Mouse (Mus musculus) frontal cortex, postnatal 10 days (tissue): ENCODE results near the gene 7530416G11Rik.

Experiments used
- DNase-seq, 2 experiments: peaks; one replicate each; pipeline ENCODE4 v3.0.0; 2022; ENCODE audit warnings: low spot score in 2 of 2, mixed read lengths in 1 of 2

7530416G11Rik gene

DNA sequence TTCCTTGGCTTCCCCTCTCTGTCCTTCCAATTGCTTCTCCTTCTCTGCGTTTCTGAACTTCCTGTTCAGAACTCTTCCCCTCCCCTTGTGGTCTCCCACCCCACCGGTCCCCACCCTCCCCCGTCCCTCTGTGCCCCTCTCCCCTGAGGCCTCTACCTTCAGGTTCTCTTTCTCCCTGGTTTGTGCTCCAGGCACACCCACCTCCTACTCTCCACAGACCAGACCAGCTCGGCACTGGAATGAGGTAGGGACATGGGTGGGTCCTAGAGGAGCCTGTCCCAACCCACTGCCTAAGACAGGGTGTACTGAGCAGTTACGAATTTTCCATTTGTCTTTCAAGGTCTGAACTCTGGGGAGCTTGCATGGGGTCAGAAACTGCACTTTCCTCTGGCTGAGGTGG lies 23.1 kb downstream of the 7530416G11Rik start:
- DNase-seq, result no peak

DNA sequence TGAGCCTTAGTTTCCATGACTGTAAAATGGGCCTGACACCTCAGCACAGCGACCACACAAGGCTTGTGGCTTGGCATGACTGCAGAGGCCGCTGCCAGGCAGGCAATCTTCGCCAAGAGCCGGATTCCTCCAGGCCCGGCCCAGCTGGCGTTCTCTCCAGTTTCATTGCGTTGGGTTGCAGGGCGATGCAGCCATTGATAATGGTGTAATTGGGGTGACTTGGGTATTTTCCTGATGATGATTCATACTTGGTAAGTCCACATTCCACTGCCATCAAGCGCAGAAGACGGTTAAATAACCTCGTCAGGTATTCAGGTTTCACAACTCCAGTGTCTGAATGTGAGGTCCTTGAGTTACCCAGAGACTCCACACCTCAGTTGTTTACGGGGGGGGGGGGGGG lies 23.7 kb downstream of the 7530416G11Rik start:
- no peak for DNase-seq

DNA sequence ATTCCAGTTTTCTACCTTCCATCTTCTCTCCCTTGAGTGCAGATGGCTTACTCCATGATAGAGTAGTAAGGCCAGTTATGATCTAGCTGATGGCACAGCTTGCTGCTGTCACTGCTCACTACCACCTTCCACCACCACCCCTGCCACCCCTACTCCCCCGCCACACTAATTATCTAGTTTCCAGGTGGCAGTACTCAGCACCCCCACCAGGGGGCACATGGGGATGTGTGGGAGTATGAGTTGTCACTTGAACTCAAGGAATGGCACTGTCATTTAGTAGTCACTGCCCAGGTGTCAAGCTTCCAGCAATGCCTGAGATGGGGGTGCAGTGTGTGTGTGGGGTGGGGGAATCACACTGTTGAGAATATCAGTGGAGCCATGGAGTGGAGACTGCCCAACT lies 25.4 kb downstream of the 7530416G11Rik start:
- no peak for DNase-seq

DNA sequence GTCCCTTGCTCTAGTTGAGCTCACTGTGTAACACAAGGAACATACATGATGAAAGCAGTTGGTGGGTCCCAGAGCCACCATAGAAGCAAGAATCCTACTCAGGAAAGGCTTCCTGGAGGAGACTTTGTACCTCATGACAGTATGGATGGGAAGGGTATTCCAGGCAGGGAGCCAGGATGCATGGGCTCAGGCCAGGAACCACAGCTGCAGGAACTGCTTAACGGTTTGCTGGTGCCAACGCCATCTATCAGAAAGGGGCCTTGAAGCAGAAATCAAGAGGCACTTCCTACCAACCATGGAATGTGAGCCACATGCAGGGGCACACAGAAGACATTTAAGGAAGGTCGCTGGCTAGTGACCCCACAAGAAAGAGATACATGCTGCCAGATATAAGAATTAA lies 28.3 kb downstream of the 7530416G11Rik start:
- no peak for DNase-seq

DNA sequence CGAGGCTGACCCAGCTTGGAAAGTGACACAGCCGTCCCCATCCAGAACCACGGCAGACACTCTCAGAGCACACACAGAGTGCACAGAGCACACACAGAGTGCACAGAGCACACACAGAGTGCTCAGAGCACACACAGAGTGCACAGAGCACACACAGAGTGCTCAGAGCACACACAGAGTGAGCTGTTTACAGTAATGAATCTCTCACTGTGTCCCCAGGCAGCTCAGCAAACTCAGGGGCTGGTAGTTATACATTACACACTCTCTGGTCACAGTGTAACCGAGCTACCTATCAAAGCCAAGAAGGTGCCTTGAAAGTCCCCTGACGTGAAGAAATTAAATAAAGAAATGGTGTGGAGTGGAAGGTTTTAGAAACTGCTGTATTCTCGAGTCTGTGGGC lies 33.6 kb downstream of the 7530416G11Rik start:
- no peak for DNase-seq

DNA sequence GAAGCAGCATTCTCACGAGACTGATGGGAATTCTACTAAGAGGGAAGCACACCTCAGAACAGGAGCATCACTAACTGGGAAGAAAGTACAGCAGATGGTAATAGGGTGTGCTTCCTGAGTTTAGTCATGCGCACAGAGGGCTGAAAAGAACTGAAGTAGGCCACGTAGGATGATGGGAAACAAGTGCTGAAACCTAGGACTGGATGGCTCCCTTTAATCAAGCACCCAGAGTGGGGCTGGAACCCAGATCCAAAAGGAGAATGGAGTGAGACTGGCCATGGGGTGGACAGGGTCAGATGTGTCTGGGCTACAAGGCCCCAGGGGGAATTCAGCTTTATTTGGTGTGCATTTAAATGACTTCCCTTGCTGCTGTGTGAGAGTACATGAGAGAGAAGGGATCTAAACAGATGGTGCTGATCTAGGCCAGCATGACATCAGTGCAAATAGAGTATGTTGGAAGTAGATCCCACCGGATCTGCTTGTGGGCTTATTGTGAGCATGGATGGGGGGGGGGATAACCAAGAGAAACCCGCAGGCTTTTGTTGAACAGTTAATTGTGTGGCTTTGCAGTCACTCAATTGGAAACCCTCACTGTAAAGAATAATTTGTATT lies 36.5 kb downstream of the 7530416G11Rik start:
- DNase-seq, result no peak

DNA sequence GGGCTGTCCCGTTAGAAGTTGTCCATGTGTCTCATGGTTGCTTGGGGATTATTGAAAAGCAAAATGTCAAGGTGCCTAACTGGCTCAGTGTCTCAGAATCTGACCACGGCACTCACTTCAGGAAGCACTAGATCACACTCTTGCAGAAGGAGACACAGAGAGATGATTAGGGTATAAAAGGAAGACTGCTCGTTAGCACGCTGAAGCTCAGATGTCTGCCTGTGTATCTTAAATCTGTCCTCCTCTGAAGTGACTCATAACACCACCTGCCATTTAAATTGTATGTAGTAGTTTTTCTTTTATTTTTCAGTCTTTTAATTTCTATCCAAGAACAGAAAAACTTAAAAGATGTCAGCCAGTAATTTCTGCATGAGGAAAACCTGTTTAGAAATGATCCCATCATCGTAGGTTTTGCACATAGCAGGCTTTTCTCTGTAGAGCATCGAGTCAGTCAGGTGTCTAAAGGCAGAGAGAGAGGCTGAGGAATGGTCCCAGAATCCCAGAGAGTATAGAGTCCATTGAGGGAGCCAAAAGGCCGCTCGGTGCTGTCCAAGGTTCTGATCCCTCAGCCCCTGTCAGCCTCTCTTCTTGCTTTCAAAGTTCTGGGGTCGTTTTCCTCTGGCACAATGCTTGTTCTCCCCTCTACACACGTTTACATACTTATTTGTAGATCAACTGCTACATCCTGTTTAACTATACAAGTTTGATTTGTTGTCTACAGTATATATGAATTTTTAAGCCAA lies 38.0 kb downstream of the 7530416G11Rik start:
- no peak for DNase-seq

DNA sequence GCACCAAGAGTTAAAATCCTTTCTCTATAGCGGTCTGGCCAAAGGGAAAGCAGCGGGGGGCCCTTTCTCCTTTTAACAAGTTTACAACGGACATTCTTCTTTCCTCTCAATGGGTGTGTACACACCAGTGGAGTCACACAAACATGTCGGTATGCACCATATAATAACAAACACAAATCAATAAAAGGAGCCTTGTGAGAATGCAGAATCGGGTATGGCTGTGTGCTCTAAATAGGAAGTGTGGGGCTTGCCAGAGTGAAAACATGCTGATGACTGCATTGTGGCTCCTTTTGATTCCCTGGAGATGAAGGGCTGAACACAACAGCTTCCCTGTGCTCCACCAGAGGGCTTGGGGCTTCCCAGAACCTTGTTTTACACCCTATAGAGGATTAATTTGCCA lies 38.8 kb downstream of the 7530416G11Rik start:
- DNase-seq, result no peak

DNA sequence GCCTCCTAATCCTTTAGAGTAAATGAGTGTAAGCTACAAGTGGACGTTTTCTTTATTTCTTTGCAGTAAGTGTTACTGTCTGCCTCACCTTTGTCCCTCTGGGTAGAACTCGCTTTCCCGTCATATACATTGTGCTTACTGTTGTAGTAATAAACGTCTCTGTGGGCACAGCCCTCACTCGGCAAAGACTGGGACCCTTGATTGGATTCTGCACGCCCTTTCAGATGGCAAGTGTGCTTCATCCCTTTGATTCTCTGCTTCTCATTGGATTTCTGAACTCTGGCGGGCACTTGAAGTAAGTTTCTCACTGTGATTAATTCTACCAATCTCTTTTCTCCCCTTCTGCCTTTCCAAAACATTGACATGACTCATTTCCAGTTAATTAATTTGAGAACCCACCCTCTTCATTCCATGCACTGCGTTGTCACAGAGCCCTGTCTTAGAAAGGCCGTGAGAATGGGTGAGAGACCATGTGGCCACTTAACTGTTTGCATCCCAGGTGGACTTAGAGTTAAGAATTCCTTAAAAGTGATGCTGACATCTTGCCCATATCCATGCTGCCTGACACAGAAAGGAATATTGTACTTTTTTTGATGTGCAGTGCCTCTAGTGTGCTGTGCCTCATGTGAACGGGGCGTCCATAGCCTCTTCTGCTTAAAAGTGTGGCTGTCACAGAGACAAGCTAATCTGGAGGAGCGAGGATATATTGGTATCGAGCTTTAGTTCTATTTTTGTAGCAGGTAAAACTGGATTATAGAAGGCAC lies 39.8 kb downstream of the 7530416G11Rik start:
- no peak for DNase-seq

DNA sequence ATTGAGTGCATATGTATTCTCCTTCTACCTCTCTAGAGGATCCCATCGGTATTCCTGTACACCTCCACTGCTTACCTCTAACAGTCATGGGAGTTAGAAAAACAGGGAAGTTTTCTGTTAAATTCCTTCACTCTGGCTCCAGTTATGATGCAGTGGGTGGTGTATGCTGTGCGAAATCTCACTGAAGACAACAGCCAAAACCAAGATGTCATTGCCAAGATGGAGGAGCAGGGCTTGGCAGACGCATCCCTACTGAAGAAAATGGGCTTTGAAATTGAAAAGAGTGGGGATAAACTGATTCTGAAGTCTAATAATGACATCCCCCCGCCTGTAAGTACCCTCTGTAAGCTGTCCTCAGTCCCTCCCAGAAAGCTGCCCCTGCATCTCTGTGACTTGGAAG lies 40.9 kb downstream of the 7530416G11Rik start:
- DNase-seq, result no peak

DNA sequence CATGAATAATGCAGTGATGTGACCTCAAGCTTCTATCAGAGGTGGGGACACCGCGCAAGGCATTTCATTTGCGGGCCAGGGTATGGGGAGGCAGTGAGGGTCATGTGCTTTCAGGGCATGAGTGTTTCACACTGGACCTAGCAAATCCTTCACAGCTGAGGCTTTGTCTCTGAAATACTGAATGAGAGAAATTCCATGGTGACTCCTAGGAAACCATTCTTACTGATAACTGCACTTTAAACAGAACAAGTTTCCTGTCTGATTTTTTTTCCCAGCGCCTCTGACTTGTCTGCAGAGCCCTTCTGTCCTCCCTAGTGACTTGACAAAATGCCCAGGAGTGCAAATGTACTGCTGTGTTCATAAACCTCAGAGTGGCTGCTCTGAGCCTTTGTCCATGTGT lies 41.5 kb downstream of the 7530416G11Rik start:
- no peak for DNase-seq

DNA sequence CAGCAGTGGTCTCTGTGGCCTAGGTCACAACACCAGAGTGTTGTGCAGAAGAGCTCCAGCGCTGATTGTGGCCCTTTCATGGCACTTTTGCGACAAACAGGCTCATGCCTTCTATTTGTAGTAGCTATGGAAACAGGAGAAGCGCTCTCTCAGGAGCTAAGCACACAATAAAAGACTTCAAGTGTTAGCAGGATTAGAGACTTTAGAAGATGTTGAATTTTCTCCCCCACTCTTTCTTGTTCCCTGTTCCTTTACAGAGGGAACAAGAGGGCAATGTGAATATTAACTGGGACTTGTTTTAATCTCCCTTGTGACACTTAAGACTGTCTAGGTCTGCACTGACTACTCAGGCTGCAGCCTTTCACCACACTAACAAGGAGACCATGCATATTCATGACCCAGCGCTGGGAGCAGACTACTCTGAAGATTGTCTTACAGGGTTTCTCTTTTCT lies 44.4 kb downstream of the 7530416G11Rik start:
- DNase-seq, result no peak

DNA sequence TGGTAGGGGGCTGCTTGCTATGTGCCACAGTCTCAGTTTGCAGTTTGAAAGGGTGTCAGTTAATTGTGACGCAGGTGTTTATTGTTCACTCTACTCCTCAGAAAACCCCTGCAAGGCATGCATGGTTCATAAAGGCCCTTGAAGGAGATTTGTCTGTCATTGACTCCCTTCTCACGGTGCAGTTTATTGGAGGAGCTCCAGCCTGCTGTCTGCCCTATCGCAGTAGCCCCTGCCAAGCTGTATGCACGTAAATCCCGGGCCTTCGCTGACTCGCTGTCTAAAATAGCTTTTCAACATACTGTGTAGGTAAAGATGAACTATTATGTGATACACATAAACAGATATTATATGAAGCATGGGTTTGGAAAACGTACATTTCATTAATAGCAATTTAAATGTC lies 45.2 kb downstream of the 7530416G11Rik start:
- DNase-seq, result no peak

DNA sequence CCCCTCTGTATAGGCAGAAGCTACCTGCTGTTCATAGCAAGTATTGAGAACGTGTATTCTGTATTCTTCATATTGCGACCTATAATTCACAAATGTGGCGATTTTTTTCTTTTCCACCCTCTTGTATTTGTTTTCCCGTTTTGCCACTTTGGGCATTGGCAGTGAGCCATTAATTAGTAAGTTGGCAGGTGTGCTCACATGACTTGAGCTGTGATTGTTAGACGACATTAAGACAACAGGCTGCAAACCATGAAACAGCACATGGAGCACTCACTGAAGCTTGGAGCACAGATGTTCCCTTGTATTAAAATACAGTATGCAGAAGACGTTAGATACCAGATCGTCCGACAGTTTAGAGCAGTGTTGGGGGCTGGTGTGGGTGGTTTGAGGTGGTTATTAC lies 46.1 kb downstream of the 7530416G11Rik start:
- no peak for DNase-seq

DNA sequence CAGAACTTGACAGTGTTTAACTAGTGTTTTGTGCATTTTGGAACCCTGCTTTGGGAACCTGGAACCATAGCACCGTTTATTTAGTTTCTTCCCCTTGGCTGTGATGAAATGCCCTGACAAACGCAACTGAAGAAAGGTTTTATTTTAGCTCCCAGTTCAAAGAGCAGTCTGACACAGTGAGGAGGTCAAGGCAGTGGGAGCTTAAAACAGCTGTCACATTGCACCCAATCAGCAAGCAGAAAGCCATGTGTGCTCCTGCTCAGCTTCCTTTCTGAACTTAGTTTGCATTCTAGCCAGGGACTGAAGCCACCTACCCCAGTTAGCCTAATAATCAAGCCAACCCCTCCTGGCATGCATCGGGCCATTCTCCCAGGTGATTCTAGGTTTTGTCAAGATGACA lies 56.4 kb downstream of the 7530416G11Rik start:
- no peak for DNase-seq
